Mouse (Mus musculus) regulatory T cell (primary cell): ENCODE data around the gene Gm49395.

Experiments used
- in situ Hi-C: fragments of 300-600 bp; cut with MboI, MseI; formaldehyde crosslinking; loops from one replicate; pipeline ENCODE4 v1.15.1; 2025; ENCODE audit warnings: high pct_unique_total_duplicates

The Gm49395 gene

GRCm38 (mm10) chr13:114992260-114993014 lies 109.3 kb downstream of the Gm49395 start:
- in situ Hi-C loops, result loop anchor here (25.0 kb wide), 1 partner anchor 1720 kb away; no protein-coding TSS in a partner anchor

DNA sequence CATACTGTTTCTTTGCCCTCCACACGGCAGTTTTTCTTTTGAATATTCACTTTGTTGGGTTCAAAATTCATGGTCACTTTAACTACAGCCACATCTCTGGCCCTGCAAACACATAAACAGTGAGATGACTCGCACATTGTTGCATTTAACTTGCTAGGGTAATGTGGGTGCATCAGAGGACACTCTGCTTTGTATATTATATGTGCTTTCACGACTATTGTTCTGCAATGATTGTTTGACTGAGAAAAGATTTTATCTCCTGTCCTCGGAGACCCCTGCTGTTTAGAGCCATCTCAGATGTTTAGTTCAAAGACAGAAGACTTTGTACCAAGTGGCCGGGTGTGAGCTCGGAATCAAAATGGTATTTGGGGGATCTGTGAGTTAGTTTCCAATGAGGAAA lies 114.1 kb downstream of the Gm49395 start:
- in situ Hi-C loops, result loop anchor here (25.0 kb wide), 1 partner anchor 1725 kb away; no protein-coding TSS in a partner anchor

GRCm38 (mm10) chr13:114987161-114987560 lies 114.6 kb downstream of the Gm49395 start:
- in situ Hi-C loops, result loop anchor here (25.0 kb wide), 1 partner anchor 1725 kb away; no protein-coding TSS in a partner anchor
